Mouse (Mus musculus): ENCODE data around the gene Vcan. TPM values are rescaled to one million over a fixed set of nuclear protein-coding genes. Genes with fewer than 3 reads are reported as not detected.

The Vcan gene
- 10 to 100 TPM; 24.8 to 40.2 TPM for total RNA-seq (2023)

DNA sequence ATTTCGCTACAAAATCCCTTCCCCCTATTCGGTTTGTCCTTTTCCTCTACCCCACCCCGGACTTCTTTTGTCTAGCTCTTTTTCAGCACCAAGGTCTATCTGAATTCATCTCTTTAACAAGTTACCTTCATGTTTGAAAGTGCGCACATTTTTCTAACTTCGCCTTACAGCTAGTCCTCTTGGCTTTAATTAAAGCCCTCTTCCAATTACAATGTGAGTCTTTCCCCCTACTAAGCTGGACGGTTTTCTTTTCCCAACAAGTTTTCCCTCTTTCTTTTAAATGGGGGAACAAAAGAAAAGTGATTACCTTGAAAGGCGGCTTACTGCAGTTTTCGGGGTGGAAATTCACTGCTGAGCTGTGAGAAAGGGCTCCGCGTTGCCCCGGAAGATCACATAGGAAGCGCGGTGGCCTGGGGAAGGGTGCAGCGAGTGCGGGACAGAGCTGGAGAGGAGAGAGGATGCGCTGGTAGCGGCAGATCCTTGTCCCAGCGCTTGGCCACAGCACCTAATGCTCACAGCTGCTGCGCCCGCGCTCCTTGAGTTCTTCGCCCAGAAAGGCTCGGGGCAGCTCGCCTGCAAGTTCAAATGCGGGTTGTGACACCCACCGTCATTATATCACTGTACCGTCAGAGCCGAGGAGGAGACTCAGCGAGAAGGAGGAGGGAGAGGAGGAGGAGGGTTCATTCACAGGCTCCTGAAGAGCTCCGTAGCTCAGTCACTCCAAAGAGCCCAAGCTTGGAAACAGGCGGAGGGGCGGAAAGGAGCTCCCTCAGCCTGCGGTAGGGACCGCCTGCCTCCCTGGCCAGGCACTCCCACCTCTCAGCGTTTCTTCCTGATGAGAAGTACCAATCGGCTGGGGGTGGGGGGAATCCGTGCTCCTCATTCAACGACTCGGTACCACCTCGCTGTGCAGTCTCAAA lies at the start of gene Vcan:
TSS of gene Vcan (minus strand) at position 744 of the 920 bp plus-strand sequence.

Other genes with a start within 250 kb of the Vcan start
- not detected for gene Hapln1, start 202.7 kb downstream of the Vcan start, total RNA-seq (2023)